Mouse (Mus musculus) limb, embryonic 11.5 days (tissue): ENCODE measurements around the gene Cpne4. TPM values are rescaled to one million over a fixed set of nuclear protein-coding genes. Genes with fewer than 3 reads are reported as not detected.

Source experiments
- ATAC-seq: fragments of 200-750 bp; cut with Nextera tagmentation; 2 replicates; pipeline ENCODE4 v1.8.0; 2017; ENCODE audit warnings: low read depth; ENCODE audit not compliant: insufficient number of reproducible peaks, low FRiP score, low TSS enrichment
- DNase-seq: peaks from one replicate; pipeline ENCODE4 v3.0.0-alpha.2; 2015; ENCODE audit warnings: low spot score
- H3K27ac ChIP-seq: fragments of 300-500 bp; sonication (generic); replicated peaks from 2 replicates; pipeline ENCODE4 v1.5.1; 2014; ENCODE audit warnings: low read depth, mild to moderate bottlenecking, low read length
- H3K27me3 ChIP-seq: fragments of 300-500 bp; sonication (generic); 2 replicates; pipeline ENCODE4 v1.6.1; 2014; ENCODE audit warnings: mild to moderate bottlenecking, low read length, mixed read lengths; ENCODE audit not compliant: control insufficient read depth, insufficient read depth
- H3K36me3 ChIP-seq: fragments of 300-500 bp; sonication (generic); 2 replicates; pipeline ENCODE4 v1.6.1; 2014; ENCODE audit warnings: mild to moderate bottlenecking, low read length, moderate library complexity, mixed read lengths; ENCODE audit not compliant: control insufficient read depth, insufficient read depth
- H3K4me1 ChIP-seq: fragments of 300-500 bp; sonication (generic); 2 replicates; pipeline ENCODE4 v1.6.1; 2014; ENCODE audit warnings: low read length, mixed read lengths; ENCODE audit not compliant: control insufficient read depth, insufficient read depth
- H3K4me2 ChIP-seq: fragments of 300-500 bp; sonication (generic); 2 replicates; pipeline ENCODE4 v1.6.1; 2014; ENCODE audit warnings: low read depth, mild to moderate bottlenecking, moderate library complexity; ENCODE audit not compliant: severe bottlenecking
- H3K4me3 ChIP-seq: fragments of 300-500 bp; sonication (generic); 2 replicates; pipeline ENCODE4 v1.5.1; 2014; ENCODE audit warnings: low read depth, low read length
- H3K9ac ChIP-seq: fragments of 300-500 bp; sonication (generic); 2 replicates; pipeline ENCODE4 v1.6.1; 2014; ENCODE audit warnings: mild to moderate bottlenecking, low read length
- H3K9me3 ChIP-seq: fragments of 300-500 bp; sonication (generic); 2 replicates; pipeline ENCODE4 v1.6.1; 2016; ENCODE audit warnings: low read length; ENCODE audit not compliant: control insufficient read depth
- WGBS: fragments of 180-500 bp; shearing (Covaris S2); extraction: QIAGEN DNeasy Blood & Tissue Kit; methylation state at CpG from one replicate; pipeline ENCODE4 v1.1.7; 2014; 5-methylcytosine and 5-hydroxymethylcytosine counted together
- microRNA-seq: library from miRNA; unstranded; fragments of <30 nt; microRNA quantifications from one replicate; pipeline ENCODE4, GENCODE M21; 2016
- polyA plus RNA-seq: library from polyadenylated mRNA; unstranded; fragments of >200 nt; fragmentation: Nextera tagmentation; extraction: Ambion mirVana; gene quantifications from 2 replicates; pipeline ENCODE4 v1.2.1, GENCODE M21; 2014

Gene Cpne4
- polyA plus RNA-seq, 1 experiment from 2014 or later = not detected

- WGBS = 92% methylated on average over 13 of the region's 13 CpGs
- ATAC-seq = no peak
- peaks cover 2% of the 10 kb centered on the region; the same call in 1 of the 2 replicates for H3K36me3 ChIP-seq
- no peaks in the 10 kb centered on the region for H3K4me1 ChIP-seq
- H3K9me3 ChIP-seq = no peaks in the 10 kb centered on the region
- H3K4me2 ChIP-seq = no peak overlapping the region
- H3K27ac ChIP-seq = no peak overlapping the region
- no peak overlapping the region for H3K9ac ChIP-seq
- no peak overlapping the region for H3K4me3 ChIP-seq
- no peaks in the 10 kb centered on the region for H3K27me3 ChIP-seq
- no peak for DNase-seq
Measured at GRCm38 (mm10) chr9:105076756-105077424, 529.8 kb downstream of the Cpne4 start.

- Histone ChIP-seq H3K4me2 (no peak overlapping the region), H3K27me3 (no peaks in the 10 kb centered on the region), H3K36me3 (no peaks in the 10 kb centered on the region; the same call in 1 of the 2 replicates), H3K4me3 (no peak overlapping the region), H3K27ac (no peak overlapping the region), H3K9me3 (no peaks in the 10 kb centered on the region), H3K9ac (no peak overlapping the region), H3K4me1 (no peaks in the 10 kb centered on the region)
- DNase-seq (no peak), ATAC-seq (no peak)
- 90% methylated on average over 4 of the region's 4 CpGs for WGBS
Measured at GRCm38 (mm10) chr9:105078460-105078859, 531.4 kb downstream of the Cpne4 start.

GRCm38 (mm10) chr9:105080246-105080645, 533.2 kb downstream of the Cpne4 start:
- no peak for ATAC-seq
- Histone ChIP-seq H3K27me3 (no peaks in the 10 kb centered on the region), H3K9ac (no peak overlapping the region), H3K4me2 (no peak overlapping the region), H3K36me3 (no peaks in the 10 kb centered on the region), H3K4me3 (no peak overlapping the region), H3K27ac (no peak overlapping the region), H3K4me1 (no peaks in the 10 kb centered on the region), H3K9me3 (no peaks in the 10 kb centered on the region)
- 96% methylated on average over 3 of the region's 3 CpGs for WGBS
- no peak for DNase-seq

Small RNA genes within 50 kb of the gene (microRNA-seq; reads per million reads assigned to microRNA genes)
- gene Gm23391 = not detected

Other genes with a start within 250 kb of the Cpne4 start
- 1.7 and 1.9 TPM in 2 replicates for gene Acpp, start 209.5 kb upstream of the Cpne4 start, polyA plus RNA-seq